Mouse (Mus musculus): ENCODE data around the gene Ugt1a10.

Gene Ugt1a10

GRCm38 (mm10) chr1:88229986-88230385, 174.8 kb downstream of the Ugt1a10 start:
- in situ Hi-C loops (cut with MseI, MboI), result no loop called here

GRCm38 (mm10) chr1:88230421-88230820, 175.2 kb downstream of the Ugt1a10 start:
- in situ Hi-C loops (cut with MseI, MboI), result no loop called here

- in situ Hi-C loops (cut with MseI, MboI), result no loop called here
Measured at GRCm38 (mm10) chr1:88230981-88231802, 176.0 kb downstream of the Ugt1a10 start.

- in situ Hi-C loops (cut with MseI, MboI), result no loop called here
Measured at GRCm38 (mm10) chr1:88231803-88232499, 176.8 kb downstream of the Ugt1a10 start.

GRCm38 (mm10) chr1:88232664-88233380, 177.6 kb downstream of the Ugt1a10 start:
- in situ Hi-C loops (cut with MseI, MboI), result no loop called here

- in situ Hi-C loops (cut with MseI, MboI), result no loop called here
Measured at GRCm38 (mm10) chr1:88233421-88234247, 178.4 kb downstream of the Ugt1a10 start.

GRCm38 (mm10) chr1:88234248-88234610, 179.0 kb downstream of the Ugt1a10 start:
- in situ Hi-C loops (cut with MseI, MboI), result no loop called here

- in situ Hi-C loops (cut with MseI, MboI), result no loop called here
Measured at GRCm38 (mm10) chr1:88234646-88235045, 179.5 kb downstream of the Ugt1a10 start.

- in situ Hi-C loops (cut with MseI, MboI), result no loop called here
Measured at GRCm38 (mm10) chr1:88235046-88235893, 180.1 kb downstream of the Ugt1a10 start.

- in situ Hi-C loops (cut with MseI, MboI), result no loop called here
Measured at GRCm38 (mm10) chr1:88235894-88236415, 180.8 kb downstream of the Ugt1a10 start.

GRCm38 (mm10) chr1:88237311-88237710, 182.1 kb downstream of the Ugt1a10 start:
- in situ Hi-C loops (cut with MseI, MboI), result no loop called here

GRCm38 (mm10) chr1:88238771-88239170, 183.6 kb downstream of the Ugt1a10 start:
- in situ Hi-C loops (cut with MseI, MboI), result no loop called here

- in situ Hi-C loops (cut with MseI, MboI), result no loop called here
Measured at GRCm38 (mm10) chr1:88240072-88240471, 184.9 kb downstream of the Ugt1a10 start.

- in situ Hi-C loops (cut with MseI, MboI), result no loop called here
Measured at GRCm38 (mm10) chr1:88240579-88240978, 185.4 kb downstream of the Ugt1a10 start.

- in situ Hi-C loops (cut with MseI, MboI), result no loop called here
Measured at GRCm38 (mm10) chr1:88243861-88244260, 188.7 kb downstream of the Ugt1a10 start.

GRCm38 (mm10) chr1:88245881-88246280, 190.7 kb downstream of the Ugt1a10 start:
- in situ Hi-C loops (cut with MseI, MboI), result no loop called here

GRCm38 (mm10) chr1:88246386-88246785, 191.2 kb downstream of the Ugt1a10 start:
- in situ Hi-C loops (cut with MseI, MboI), result no loop called here

GRCm38 (mm10) chr1:88247660-88248059, 192.5 kb downstream of the Ugt1a10 start:
- in situ Hi-C loops (cut with MseI, MboI), result no loop called here

GRCm38 (mm10) chr1:88248658-88249057, 193.5 kb downstream of the Ugt1a10 start:
- in situ Hi-C loops (cut with MseI, MboI), result no loop called here

GRCm38 (mm10) chr1:88249596-88249995, 194.4 kb downstream of the Ugt1a10 start:
- in situ Hi-C loops (cut with MseI, MboI), result no loop called here

Measured in mouse trophoblast stem cell (cell line).